Mouse (Mus musculus): ENCODE measurements at regions not wholly inside any gene's neighbourhood (a gene's known extent, or its start where the extent isn't known, plus 50 kb on each side); places are given as distances from the start of the nearest gene placed in this dataset.

- WGBS = 71% methylated on average over 2 of the region's 2 CpGs
- Histone ChIP-seq H3K36me3 (no peaks in the 10 kb centered on the region), H3K4me3 (no peak overlapping the region), H3K27ac (no peak overlapping the region), H3K9ac (no peak overlapping the region), H3K4me1 (no peaks in the 10 kb centered on the region), H3K4me2 (replicated peaks) (no peak overlapping the region), H3K27me3 (no peaks in the 10 kb centered on the region), H3K9me3 (replicated peaks) (no peaks in the 10 kb centered on the region)
- no peak for ATAC-seq (ENCODE audit: low FRiP score)
Observed at GRCm38 (mm10) chr13:107447813-107448212, 425.9 kb upstream of the Kif2a start.

GRCm38 (mm10) chr13:107419363-107420155 lies 397.6 kb upstream of the Kif2a start:
- no peak for ATAC-seq (ENCODE audit: low FRiP score)
- no peak overlapping the region for H3K9ac ChIP-seq
- H3K27me3 ChIP-seq = no peaks in the 10 kb centered on the region
- no peak overlapping the region for H3K4me3 ChIP-seq
- H3K4me1 ChIP-seq = no peaks in the 10 kb centered on the region
- H3K36me3 ChIP-seq = no peaks in the 10 kb centered on the region
- 77% methylated on average over 3 of the region's 3 CpGs for WGBS
- H3K27ac ChIP-seq = no peak overlapping the region
- H3K4me2 ChIP-seq (replicated peaks) = no peak overlapping the region
- no peaks in the 10 kb centered on the region for H3K9me3 ChIP-seq (replicated peaks)

GRCm38 (mm10) chr13:107410267-107410666 lies 388.3 kb upstream of the Kif2a start:
- no peak for ATAC-seq (ENCODE audit: low FRiP score)

GRCm38 (mm10) chr13:107407674-107408026 lies 385.7 kb upstream of the Kif2a start:
- Histone ChIP-seq H3K4me2 (replicated peaks) (no peak overlapping the region), H3K36me3 (no peaks in the 10 kb centered on the region), H3K27ac (no peak overlapping the region), H3K4me1 (no peaks in the 10 kb centered on the region), H3K27me3 (no peaks in the 10 kb centered on the region), H3K4me3 (no peak overlapping the region), H3K9me3 (replicated peaks) (no peaks in the 10 kb centered on the region), H3K9ac (no peak overlapping the region)
- ATAC-seq (ENCODE audit: low FRiP score) = no peak
- 79% methylated on average over 5 of the region's 5 CpGs for WGBS

More at GRCm38 (mm10) chr13:107410267-107410666, 388.3 kb upstream of the Kif2a start:
- H3K27ac ChIP-seq = no peak overlapping the region
- no peak overlapping the region for H3K9ac ChIP-seq
- no peaks in the 10 kb centered on the region for H3K27me3 ChIP-seq
- H3K4me2 ChIP-seq (replicated peaks) = no peak overlapping the region
- no peaks in the 10 kb centered on the region for H3K36me3 ChIP-seq
- H3K4me1 ChIP-seq = no peaks in the 10 kb centered on the region
- no peaks in the 10 kb centered on the region for H3K9me3 ChIP-seq (replicated peaks)
- no peak overlapping the region for H3K4me3 ChIP-seq

- H3K9me3 ChIP-seq (replicated peaks) = no peaks in the 10 kb centered on the region
- H3K27ac ChIP-seq = no peak overlapping the region
- H3K9ac ChIP-seq = no peak overlapping the region
- ATAC-seq (ENCODE audit: low FRiP score) = no peak
- no peak overlapping the region for H3K4me2 ChIP-seq (replicated peaks)
- WGBS = 86% methylated on average over 5 of the region's 5 CpGs
- H3K36me3 ChIP-seq = no peaks in the 10 kb centered on the region
- no peak overlapping the region for H3K4me3 ChIP-seq
- H3K4me1 ChIP-seq = no peaks in the 10 kb centered on the region
- no peaks in the 10 kb centered on the region for H3K27me3 ChIP-seq
Observed at GRCm38 (mm10) chr13:107406977-107407673, 385.2 kb upstream of the Kif2a start.

GRCm38 (mm10) chr13:107398621-107399363 lies 376.9 kb upstream of the Kif2a start:
- H3K9me3 ChIP-seq (replicated peaks) = no peaks in the 10 kb centered on the region
- no peak overlapping the region for H3K27ac ChIP-seq
- 53% methylated on average over 8 of the region's 8 CpGs for WGBS
- no peak overlapping the region for H3K4me3 ChIP-seq
- no peaks in the 10 kb centered on the region for H3K27me3 ChIP-seq
- H3K9ac ChIP-seq = no peak overlapping the region
- ATAC-seq (ENCODE audit: low FRiP score) = no peak
- H3K4me1 ChIP-seq = 0 out of 2 replicates have a peak, but pooled peaks cover 2% of the 10 kb centered on the region
- no peaks in the 10 kb centered on the region for H3K36me3 ChIP-seq
- no peak overlapping the region for H3K4me2 ChIP-seq (replicated peaks)

GRCm38 (mm10) chr13:107396036-107396435 lies 374.1 kb upstream of the Kif2a start:
- Histone ChIP-seq H3K9ac (no peak overlapping the region), H3K4me1 (0 out of 2 replicates have a peak, but pooled peaks cover 2% of the 10 kb centered on the region), H3K27ac (no peak overlapping the region), H3K36me3 (no peaks in the 10 kb centered on the region), H3K9me3 (replicated peaks) (no peaks in the 10 kb centered on the region), H3K4me2 (replicated peaks) (no peak overlapping the region), H3K27me3 (no peaks in the 10 kb centered on the region), H3K4me3 (no peak overlapping the region)
- no peak for ATAC-seq (ENCODE audit: low FRiP score)
- 86% methylated on average over 2 of the region's 2 CpGs for WGBS

GRCm38 (mm10) chr13:107394451-107394850 lies 372.5 kb upstream of the Kif2a start:
- H3K4me3 ChIP-seq = no peak overlapping the region
- no peaks in the 10 kb centered on the region for H3K36me3 ChIP-seq
- 86% methylated on average over 1 of the region's 1 CpGs for WGBS
- no peaks in the 10 kb centered on the region for H3K27me3 ChIP-seq
- no peak for ATAC-seq (ENCODE audit: low FRiP score)
- H3K9me3 ChIP-seq (replicated peaks) = no peaks in the 10 kb centered on the region
- H3K4me2 ChIP-seq (replicated peaks) = no peak overlapping the region
- H3K4me1 ChIP-seq = 0 out of 2 replicates have a peak, but pooled peaks cover 2% of the 10 kb centered on the region
- H3K9ac ChIP-seq = no peak overlapping the region
- no peak overlapping the region for H3K27ac ChIP-seq

GRCm38 (mm10) chr13:107389535-107390150 lies 367.7 kb upstream of the Kif2a start:
- H3K27me3 ChIP-seq = no peaks in the 10 kb centered on the region
- no peak overlapping the region for H3K4me2 ChIP-seq (replicated peaks)
- no peak overlapping the region for H3K9ac ChIP-seq
- H3K36me3 ChIP-seq = no peaks in the 10 kb centered on the region
- WGBS = 73% methylated on average over 4 of the region's 4 CpGs
- no peaks in the 10 kb centered on the region for H3K9me3 ChIP-seq (replicated peaks)
- no peak overlapping the region for H3K4me3 ChIP-seq
- no peak overlapping the region for H3K27ac ChIP-seq
- ATAC-seq (ENCODE audit: low FRiP score) = no peak
- H3K4me1 ChIP-seq = no peaks in the 10 kb centered on the region

- 81% methylated on average over 3 of the region's 3 CpGs for whole genome bisulfite sequencing
- ATAC-seq (ENCODE audit: low FRiP score) = no peak
- H3K27ac ChIP-seq = no peak overlapping the region
Observed at GRCm38 (mm10) chr13:107389074-107389473, 367.1 kb upstream of the Kif2a start.

GRCm38 (mm10) chr13:107378076-107378475 lies 356.1 kb upstream of the Kif2a start:
- 76% methylated on average over 1 of the region's 1 CpGs for WGBS
- Histone ChIP-seq H3K4me2 (replicated peaks) (no peak overlapping the region), H3K9ac (no peak overlapping the region), H3K4me1 (no peaks in the 10 kb centered on the region), H3K4me3 (no peak overlapping the region), H3K36me3 (no peaks in the 10 kb centered on the region), H3K9me3 (replicated peaks) (no peaks in the 10 kb centered on the region), H3K27me3 (no peaks in the 10 kb centered on the region), H3K27ac (no peak overlapping the region)
- no peak for ATAC-seq (ENCODE audit: low FRiP score)

More at GRCm38 (mm10) chr13:107389074-107389473, 367.1 kb upstream of the Kif2a start:
- no peaks in the 10 kb centered on the region for H3K4me1 ChIP-seq
- no peaks in the 10 kb centered on the region for H3K27me3 ChIP-seq
- no peak overlapping the region for H3K4me3 ChIP-seq
- H3K9me3 ChIP-seq (replicated peaks) = no peaks in the 10 kb centered on the region
- H3K4me2 ChIP-seq (replicated peaks) = no peak overlapping the region
- H3K36me3 ChIP-seq = no peaks in the 10 kb centered on the region
- no peak overlapping the region for H3K9ac ChIP-seq

- Histone ChIP-seq H3K4me3 (no peak overlapping the region), H3K9ac (no peak overlapping the region), H3K27me3 (no peaks in the 10 kb centered on the region), H3K4me2 (replicated peaks) (no peak overlapping the region), H3K27ac (no peak overlapping the region), H3K9me3 (replicated peaks) (no peaks in the 10 kb centered on the region), H3K4me1 (no peaks in the 10 kb centered on the region), H3K36me3 (no peaks in the 10 kb centered on the region)
- 86% methylated on average over 3 of the region's 3 CpGs for WGBS
- ATAC-seq (ENCODE audit: low FRiP score) = no peak
Observed at GRCm38 (mm10) chr13:107372666-107373065, 350.7 kb upstream of the Kif2a start.

Measured in hindbrain, embryonic 12.5 days (tissue).